Mouse (Mus musculus) kidney, adult 2 months (tissue): Measurements from ENCODE around the gene Amacr. TPM values are rescaled to one million over a fixed set of nuclear protein-coding genes. Genes with fewer than 3 reads are reported as not detected.

Experiments used
- DNase-seq: peaks from one replicate; pipeline ENCODE4 v3.0.0; 2021
- H3K27ac ChIP-seq: fragments of 200-500 bp; 2 replicates; pipeline ENCODE4 v1.5.1; 2012; ENCODE audit warnings: low read depth, low read length, control low read depth, inconsistent platforms; ENCODE audit not compliant: insufficient read depth
- H3K27me3 ChIP-seq: fragments of 200-500 bp; replicated peaks from 2 replicates; pipeline ENCODE4 v1.6.1; 2012; ENCODE audit warnings: mild to moderate bottlenecking, moderate library complexity, low read length, inconsistent platforms; ENCODE audit not compliant: control insufficient read depth, insufficient read depth
- H3K36me3 ChIP-seq: fragments of 200-500 bp; 2 replicates; pipeline ENCODE4 v1.6.1; 2012; ENCODE audit warnings: mild to moderate bottlenecking, moderate library complexity, low read length, inconsistent platforms; ENCODE audit not compliant: control insufficient read depth, insufficient read depth
- H3K4me1 ChIP-seq: fragments of 200-500 bp; 2 replicates; pipeline ENCODE4 v1.6.1; 2011; ENCODE audit warnings: low read length; ENCODE audit not compliant: control insufficient read depth, insufficient read depth
- H3K4me3 ChIP-seq: fragments of 200-500 bp; 2 replicates; pipeline ENCODE4 v1.5.1; 2011; ENCODE audit warnings: mild to moderate bottlenecking, low read depth, low read length, control low read depth; ENCODE audit not compliant: insufficient read depth
- CTCF ChIP-seq: fragments of 200-500 bp; conservative IDR thresholded peaks from 2 replicates; pipeline ENCODE4 v1.5.1; 2011; ENCODE audit warnings: low read depth, mild to moderate bottlenecking, control low read depth, low read length, moderate library complexity, mixed read lengths; ENCODE audit not compliant: insufficient read depth, insufficient read length
- POLR2A ChIP-seq: fragments of 200-500 bp; IDR thresholded peaks from one replicate; pipeline ENCODE4 v1.6.1; 2011; ENCODE audit warnings: low read depth, low read length, control low read depth
- WGBS: fragments of 180-500 bp; shearing (Covaris S2); methylation state at CpG from one replicate; pipeline ENCODE4 v1.1.7; 2018; 5-methylcytosine and 5-hydroxymethylcytosine counted together
- polyA plus RNA-seq: library from polyadenylated mRNA; depleted of rRNA; stranded (reverse); fragments of >200 nt; gene quantifications from 2 replicates; pipeline ENCODE4 v1.2.3, GENCODE M21; 2012; rRNA removed

The Amacr gene
- polyA plus RNA-seq, 1 experiment, result 71.9 TPM

DNA sequence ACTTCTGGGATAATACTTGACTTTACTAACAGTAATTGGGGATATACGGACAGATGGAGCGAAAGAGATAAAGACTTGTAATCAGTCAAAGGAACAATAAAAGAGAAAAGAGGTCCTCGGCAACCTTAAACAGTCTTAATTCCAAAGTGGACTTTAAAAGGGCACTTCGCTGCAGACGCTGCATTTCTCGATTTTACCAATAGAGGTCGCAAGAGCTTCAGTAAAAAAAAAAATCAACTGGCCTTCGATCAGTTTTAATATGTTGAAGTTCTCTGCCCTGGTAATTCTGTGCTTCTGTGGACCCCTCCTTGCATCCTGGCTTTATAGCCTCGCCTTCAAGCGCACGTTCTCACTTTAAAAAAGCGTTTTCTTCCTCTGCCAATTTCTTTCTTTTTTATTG is 56.9 kb downstream of the Amacr start:
- TF ChIP-seq CTCF, result peak; percentile 20; the same call in 1 of the 2 replicates
- TF ChIP-seq POLR2A, result no peak
- Histone ChIP-seq H3K27me3 (no peaks in the 10 kb centered on the region), H3K27ac (no peak overlapping the region), H3K36me3 (no peaks in the 10 kb centered on the region), H3K4me1 (0 out of 2 replicates have a peak, but pooled peaks cover 3% of the 10 kb centered on the region), H3K4me3 (no peak overlapping the region)
- WGBS, result 2% methylated on average over 12 of the region's 12 CpGs
- peak; percentile 59 for DNase-seq

DNA sequence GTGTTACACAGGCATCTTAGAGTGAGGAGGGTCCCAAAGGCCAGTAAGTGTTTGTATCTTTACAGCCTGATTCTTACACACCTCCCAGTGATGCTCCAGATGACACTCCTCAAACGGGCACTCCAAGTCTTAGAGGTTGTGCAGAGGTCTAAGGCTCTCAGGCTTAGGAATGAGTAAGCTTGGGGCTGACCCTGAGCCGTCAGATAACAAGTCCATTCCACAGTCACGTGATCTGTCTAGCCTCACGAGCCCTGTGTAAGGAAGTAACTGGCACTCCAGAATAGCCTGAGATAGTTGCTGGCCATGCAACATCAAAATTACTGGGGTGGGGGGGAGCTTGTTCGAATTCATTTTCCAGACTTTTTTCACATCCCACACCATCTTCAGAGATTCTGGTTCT is 58.5 kb downstream of the Amacr start:
- no peaks in the 10 kb centered on the region for H3K36me3 ChIP-seq
- 0 out of 2 replicates have a peak, but pooled peaks cover 3% of the 10 kb centered on the region for H3K4me1 ChIP-seq
- TF ChIP-seq POLR2A (no peak), CTCF (no peak)
- H3K27ac ChIP-seq, result no peak overlapping the region
- WGBS, result 42% methylated on average over 5 of the region's 5 CpGs
- H3K27me3 ChIP-seq, result no peaks in the 10 kb centered on the region
- H3K4me3 ChIP-seq, result no peak overlapping the region
- no peak for DNase-seq

DNA sequence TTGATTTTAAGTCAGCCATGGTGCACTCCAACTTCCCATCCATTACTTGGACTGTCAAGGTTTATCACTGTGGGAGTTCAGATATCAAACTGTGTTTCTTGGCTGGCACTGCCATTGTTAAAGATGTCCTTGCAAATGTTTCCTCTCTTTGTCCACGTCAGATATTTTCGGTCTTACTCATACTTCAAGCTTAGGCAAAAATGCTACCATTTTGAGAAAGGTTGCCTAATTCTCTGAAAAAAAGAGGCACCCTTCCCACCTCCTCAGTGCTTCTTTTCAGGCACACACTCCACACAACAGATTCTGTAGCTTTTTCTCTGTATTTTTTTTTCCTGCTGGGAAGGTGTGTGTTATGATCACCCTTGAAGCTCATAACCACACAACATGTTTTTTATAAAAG is 59.7 kb downstream of the Amacr start:
- Histone ChIP-seq H3K4me3 (no peak overlapping the region), H3K4me1 (0 out of 2 replicates have a peak, but pooled peaks cover 3% of the 10 kb centered on the region), H3K27me3 (no peaks in the 10 kb centered on the region), H3K36me3 (no peaks in the 10 kb centered on the region), H3K27ac (no peak overlapping the region)
- WGBS, result 51% methylated on average over 2 of the region's 2 CpGs
- no peak for DNase-seq
- TF ChIP-seq CTCF, result no peak
- no peak for TF ChIP-seq POLR2A

DNA sequence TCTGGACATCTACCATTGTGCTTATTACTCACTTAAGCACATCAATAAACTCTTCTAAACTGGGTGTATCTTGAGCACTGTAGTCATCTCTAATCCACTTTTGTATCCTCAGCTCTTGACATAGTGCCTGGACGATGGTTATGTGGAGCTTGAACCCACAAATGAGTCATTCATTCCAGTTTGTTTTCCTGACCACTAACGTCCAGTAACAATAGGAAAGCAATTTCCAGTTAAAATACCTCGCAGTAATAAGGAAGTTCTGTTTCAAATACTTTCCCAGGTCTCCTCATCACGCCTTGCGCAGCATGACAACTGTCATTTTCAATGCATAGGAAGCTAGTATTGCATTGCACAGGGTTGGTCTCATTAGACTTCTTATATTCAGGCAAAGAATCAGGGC is 61.3 kb downstream of the Amacr start:
- no peak for DNase-seq
- whole genome bisulfite sequencing, result 81% methylated on average over 5 of the region's 5 CpGs
- Histone ChIP-seq H3K27ac (no peak overlapping the region), H3K4me3 (no peak overlapping the region), H3K27me3 (no peaks in the 10 kb centered on the region), H3K4me1 (no peaks in the 10 kb centered on the region), H3K36me3 (no peaks in the 10 kb centered on the region)
- TF ChIP-seq POLR2A (no peak), CTCF (no peak)

Other genes with a start within 250 kb of the Amacr start
- gene C1qtnf3, start 29.4 kb upstream of the Amacr start, polyA plus RNA-seq, result 22.3 and 22.4 TPM in 2 replicates
- 0.14 and 0.16 TPM in 2 replicates for gene Slc45a2, start 19.0 kb downstream of the Amacr start, polyA plus RNA-seq
- not detected in 2 replicates for gene Rxfp3, start 56.2 kb downstream of the Amacr start, polyA plus RNA-seq
- 0.80 TPM in 2 replicates for gene Adamts12, start 83.0 kb downstream of the Amacr start, polyA plus RNA-seq